Mouse (Mus musculus) ES-E14 (cell line): ENCODE data around the gene Rps6ka5.

Experiments
- CHD2 ChIP-seq: IDR thresholded peaks from 2 replicates; pipeline ENCODE4 v1.6.1; 2014; ENCODE audit warnings: mild to moderate bottlenecking, low read depth, low read length, inconsistent platforms
- HCFC1 ChIP-seq: IDR thresholded peaks from 2 replicates; pipeline ENCODE4 v1.6.1; 2012; ENCODE audit warnings: low read length, inconsistent platforms, borderline replicate concordance; ENCODE audit not compliant: insufficient read depth
- MAFK ChIP-seq: IDR thresholded peaks from 2 replicates; pipeline ENCODE4 v1.6.1; 2014; ENCODE audit warnings: mild to moderate bottlenecking, low read depth, low read length, inconsistent platforms; ENCODE audit not compliant: insufficient read depth
- ZC3H11A ChIP-seq: IDR thresholded peaks from 2 replicates; pipeline ENCODE4 v1.6.1; 2012; ENCODE audit warnings: low read depth, mild to moderate bottlenecking, inconsistent platforms, low read length, borderline replicate concordance
- ZNF384 ChIP-seq: IDR thresholded peaks from 2 replicates; pipeline ENCODE4 v1.6.1; 2012; ENCODE audit warnings: low read depth, low read length, inconsistent platforms

DNA sequence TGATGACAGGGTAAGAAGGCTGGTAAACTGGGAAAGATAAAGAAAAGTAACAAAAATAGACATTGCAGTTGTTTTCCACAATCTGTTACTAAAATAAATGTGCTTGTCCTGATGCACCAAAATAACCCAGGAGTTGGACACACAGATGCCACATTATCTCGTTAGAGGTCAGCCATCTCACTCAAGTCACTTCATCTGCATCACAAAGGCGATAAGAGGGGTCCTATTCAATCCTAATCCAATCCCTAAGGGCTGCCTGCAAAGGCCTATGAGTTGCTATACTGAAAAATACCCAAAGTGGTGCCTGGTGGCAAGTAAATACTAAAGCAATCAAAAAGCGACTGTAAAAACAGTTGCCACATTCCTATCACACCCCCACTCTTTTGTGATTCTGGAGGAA is 90.0 kb downstream of the Rps6ka5 start:
- TF ChIP-seq HCFC1: no peak
- TF ChIP-seq ZNF384: no peak
- no peak for TF ChIP-seq ZC3H11A
- no peak for TF ChIP-seq CHD2
- no peak for TF ChIP-seq MAFK
